ENCODE assay signal across 14 mouse cellular contexts in the genomic region with DNA sequence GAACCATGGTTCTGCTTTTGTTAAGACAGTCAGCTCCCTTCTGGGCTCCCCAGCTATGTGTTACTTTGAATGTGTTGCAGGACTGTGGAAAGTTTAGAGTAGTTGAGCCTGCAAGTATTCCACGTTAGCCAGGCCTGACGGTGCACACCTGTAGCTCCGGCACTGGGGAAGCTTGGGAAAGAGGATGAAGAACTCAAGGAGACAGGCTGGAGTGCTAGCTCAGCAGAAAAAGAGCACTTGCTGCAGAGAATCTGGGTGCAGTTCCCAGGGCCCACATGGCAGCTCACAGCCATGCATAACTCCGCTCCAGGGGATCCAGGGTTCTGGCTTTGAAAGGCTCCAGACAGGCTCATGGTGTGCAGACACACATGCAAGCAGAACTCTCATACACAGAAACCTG.
"Had no signal": no experiment of that assay in that cellular context is flagged by ENCODE, and none has a peak within 500 bp of the region (broad histone marks: within the 10 kb centered on the region; RNA-seq: fewer than 3 reads in every experiment).

No protein-coding gene starts in this region.

- H3K27ac ChIP-seq: layer of hippocampus, adult 2 months; liver, embryonic 13.5 days; lung, embryonic 15.5 days; macrophage; midbrain, embryonic 12.5 days; neural tube, embryonic 15.5 days had no signal

- H3K9me3 ChIP-seq: liver, embryonic 13.5 days; lung, embryonic 15.5 days; megakaryocyte, embryonic 14.5 days; midbrain, embryonic 12.5 days; neural tube, embryonic 15.5 days had no signal

- H3K27me3 ChIP-seq: liver, embryonic 13.5 days; lung, embryonic 15.5 days; megakaryocyte, embryonic 14.5 days; midbrain, embryonic 12.5 days; neural tube, embryonic 15.5 days had no signal

- DNase-seq: liver, embryonic 13.5 days; liver, postnatal 0 days; lung, postnatal 14 days; right cerebral cortex, adult 18-20 months; right cerebral cortex, postnatal 25 days; thymus, postnatal 36 days had no signal

- H3K9ac ChIP-seq: liver, embryonic 13.5 days; liver, postnatal 0 days; lung, embryonic 15.5 days; midbrain, embryonic 12.5 days; neural tube, embryonic 15.5 days had no signal

- H3K4me2 ChIP-seq: liver, embryonic 13.5 days; lung, embryonic 15.5 days; midbrain, embryonic 12.5 days; neural tube, embryonic 15.5 days had no signal

- H3K4me1 ChIP-seq: liver, embryonic 13.5 days; lung, embryonic 15.5 days; megakaryocyte, embryonic 14.5 days; midbrain, embryonic 12.5 days; neural tube, embryonic 15.5 days had no signal

- H3K4me3 ChIP-seq: layer of hippocampus, adult 2 months; liver, embryonic 13.5 days; lung, embryonic 15.5 days; megakaryocyte, embryonic 14.5 days; midbrain, embryonic 12.5 days; neural tube, embryonic 15.5 days had no signal

- ATAC-seq: inflammation-experienced regulatory T-cells, adult 6 months; intestine, postnatal 0 days; liver, postnatal 0 days had no signal
